21 mouse cellular contexts compared by ENCODE assay signal in the genomic region with DNA sequence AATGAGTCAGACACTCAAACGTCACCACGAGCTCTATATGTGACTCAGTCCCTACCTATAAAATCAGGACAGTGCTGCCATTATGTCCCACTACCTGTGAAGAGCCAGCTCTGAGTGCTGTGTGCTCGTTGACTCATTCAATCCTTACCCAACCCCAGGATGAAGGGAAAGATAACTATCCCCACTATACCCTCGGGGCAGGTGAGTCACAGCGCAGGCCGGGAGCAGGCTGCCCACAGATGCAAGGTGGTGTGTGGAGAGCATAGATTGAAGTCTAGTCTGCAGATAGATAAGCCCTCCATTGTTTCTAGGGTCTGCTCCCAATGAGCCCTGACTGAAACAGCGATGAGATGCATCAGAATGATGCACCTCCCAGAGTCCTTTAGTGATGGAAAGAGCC.
A peak's percentile ranks its signal among the peaks of the same experiment; 100 is the strongest.
DNase-seq lines count a peak whose midpoint lies in the region; ATAC-seq and TF ChIP-seq lines count a peak whose summit lies in the region.
"Had no signal": no experiment of that assay in that cellular context is flagged by ENCODE, and none has a peak within 500 bp of the region (broad histone marks: within the 10 kb centered on the region; RNA-seq: fewer than 3 reads in every experiment).

No protein-coding gene starts in this region.

- no peak for ATAC-seq in forebrain, postnatal 0 days
- ATAC-seq: CD4-positive, CD25-positive, alpha-beta regulatory T cell, adult 4 months; forebrain, embryonic 15.5 days; hindbrain, embryonic 16.5 days; intestine, embryonic 15.5 days had no signal

- TF ChIP-seq CTCF in lung, adult 2 months (IDR thresholded peaks at IDR 0.05; ENCODE audit: insufficient read depth, low read length), result no peak
- TF ChIP-seq CTCF in forebrain, postnatal 0 days (IDR thresholded peaks at IDR 0.05; ENCODE audit: low read depth), result no peak

- no peaks in the 10 kb centered on the region for H3K36me3 ChIP-seq in forebrain, postnatal 0 days (ENCODE audit: insufficient read depth)
- H3K36me3 ChIP-seq: forebrain, embryonic 15.5 days; hindbrain, embryonic 10.5 days; hindbrain, embryonic 13.5 days; intestine, embryonic 15.5 days had no signal

- H3K4me3 ChIP-seq in lung, adult 2 months (replicated peaks; ENCODE audit: extremely low read depth, low read depth, low read length), result no peak overlapping the region
- no peak overlapping the region for H3K4me3 ChIP-seq in forebrain, postnatal 0 days (ENCODE audit: low read depth, low read length)
- H3K4me3 ChIP-seq: forebrain, embryonic 15.5 days; gastrocnemius, adult 2 months; hindbrain, embryonic 10.5 days; hindbrain, embryonic 13.5 days; intestine, embryonic 15.5 days had no signal

- no peak overlapping the region for H3K4me2 ChIP-seq in forebrain, postnatal 0 days (ENCODE audit: low read depth)
- H3K4me2 ChIP-seq: forebrain, embryonic 15.5 days; heart, embryonic 11.5 days; hindbrain, embryonic 13.5 days; intestine, embryonic 15.5 days had no signal

- H3K9me3 ChIP-seq in forebrain, postnatal 0 days (ENCODE audit: low read length), result no peaks in the 10 kb centered on the region
- H3K9me3 ChIP-seq: forebrain, embryonic 15.5 days; hindbrain, embryonic 10.5 days; intestine, embryonic 15.5 days had no signal

- no peak overlapping the region for H3K27ac ChIP-seq in forebrain, postnatal 0 days (ENCODE audit: low read depth, low read length)
- H3K27ac ChIP-seq: forebrain, embryonic 15.5 days; gastrocnemius, adult 2 months; hindbrain, embryonic 10.5 days; hindbrain, embryonic 13.5 days; intestine, embryonic 15.5 days had no signal

- H3K9ac ChIP-seq in forebrain, postnatal 0 days, result no peak overlapping the region
- H3K9ac ChIP-seq: forebrain, embryonic 15.5 days; hindbrain, embryonic 13.5 days; intestine, embryonic 15.5 days had no signal

- no peaks in the 10 kb centered on the region for H3K4me1 ChIP-seq in lung, adult 2 months (ENCODE audit: control insufficient read depth, insufficient read depth, low read length)
- no peaks in the 10 kb centered on the region for H3K4me1 ChIP-seq in forebrain, postnatal 0 days (ENCODE audit: insufficient read depth)
- H3K4me1 ChIP-seq: forebrain, embryonic 15.5 days; hindbrain, embryonic 10.5 days; hindbrain, embryonic 13.5 days; intestine, embryonic 15.5 days had no signal

- 65% methylated on average over 7 of the region's 7 CpGs for WGBS in lung, adult 2 months
- 87% methylated on average over 7 of the region's 7 CpGs for whole genome bisulfite sequencing in forebrain, postnatal 0 days

- H3K27me3 ChIP-seq in forebrain, postnatal 0 days (ENCODE audit: insufficient read depth, low read length), result no peaks in the 10 kb centered on the region
- H3K27me3 ChIP-seq: forebrain, embryonic 15.5 days; hindbrain, embryonic 13.5 days; intestine, embryonic 15.5 days had no signal

- no peak for TF ChIP-seq POLR2A in lung, adult 2 months (IDR thresholded peaks at IDR 0.05; ENCODE audit: borderline replicate concordance, extremely low read depth, low read depth, low read length)

- DNase-seq in right cerebral cortex, adult 18-20 months, result peak; percentile 3
- no peak for DNase-seq in right cerebral cortex, postnatal 14 days
- peak; percentile 19 for DNase-seq in adrenal gland, postnatal 10 days
- DNase-seq in adrenal gland, postnatal 36 days, result peak; percentile 9 to 27
- DNase-seq in gastrocnemius, postnatal 4 days (ENCODE audit: low spot score in 2 of 2), result no peak
- no peak for DNase-seq in lung, adult 2 months
- no peak for DNase-seq in forebrain, postnatal 0 days
- DNase-seq: cerebellum, adult 18-20 months; cerebellum, adult 9-10 months; cerebellum, postnatal 14 days; gastrocnemius, adult 2 months; gastrocnemius, postnatal 14 days; kidney, adult 11 months; kidney, adult 8-10 months had no signal

Comparison
In these comparisons a context has a peak if more than half of its experiments do, and no peak if none do; other contexts are left out.
1. DNase-seq: peak in right cerebral cortex, adult 18-20 months (single experiment), adrenal gland, postnatal 10 days (single experiment) and adrenal gland, postnatal 36 days (2 of 2); none in right cerebral cortex, postnatal 14 days (single experiment), gastrocnemius, postnatal 4 days (0 of 2), lung, adult 2 months (single experiment) and forebrain, postnatal 0 days (single experiment).